Mouse (Mus musculus): ENCODE measurements around the gene 1700001O22Rik. TPM values are rescaled to one million over a fixed set of nuclear protein-coding genes. Genes with fewer than 3 reads are reported as not detected.

The 1700001O22Rik gene
- total and polyA plus RNA-seq, 3 experiments, result not detected

DNA sequence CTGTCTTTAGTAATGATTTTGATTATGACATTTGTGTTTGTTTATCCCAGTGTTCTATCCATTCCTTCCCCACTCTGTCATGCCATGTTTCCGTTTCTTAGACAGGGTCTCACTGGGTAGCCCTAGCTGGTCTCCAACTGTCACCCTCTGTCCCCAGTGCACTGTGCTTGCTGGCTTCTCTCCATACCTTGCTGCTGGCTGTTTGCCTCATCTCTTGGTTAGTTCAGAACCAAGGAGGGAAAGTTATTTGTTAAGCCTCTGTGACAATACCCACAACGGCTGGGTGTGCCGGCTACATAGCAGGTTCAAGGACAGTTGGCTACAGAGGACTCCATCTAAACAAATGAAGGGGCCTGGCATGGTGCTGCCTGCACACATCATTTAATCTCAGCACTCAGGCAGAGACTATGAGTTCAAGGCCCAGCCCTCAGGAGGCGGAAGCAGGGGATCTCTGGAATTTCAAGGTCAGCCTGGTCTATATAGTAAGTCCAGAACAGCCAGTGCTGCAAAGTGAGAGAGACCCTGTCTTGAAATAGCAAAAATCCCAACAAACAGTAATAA lies 55.8 kb downstream of the 1700001O22Rik start:
- TF ChIP-seq IRF4 (IDR thresholded peaks at IDR 0.05; ENCODE audit: low read depth, low read length) (no peak), POLR2AphosphoS2 (IDR thresholded peaks at IDR 0.05; ENCODE audit: low read depth, low read length) (no peak), NELFE (IDR thresholded peaks at IDR 0.05; ENCODE audit: low read depth, low read length) (no peak), SIN3A (IDR thresholded peaks at IDR 0.05; ENCODE audit: low read length) (no peak), ELF1 (IDR thresholded peaks at IDR 0.05; ENCODE audit: low read depth, low read length) (no peak), CHD1 (IDR thresholded peaks at IDR 0.05; ENCODE audit: low read depth, low read length) (no peak), SMC3 (IDR thresholded peaks at IDR 0.05; ENCODE audit: low read depth, low read length) (no peak), CHD2 (IDR thresholded peaks at IDR 0.05; ENCODE audit: low read length) (no peak), HCFC1 (IDR thresholded peaks at IDR 0.05; ENCODE audit: low read depth, low read length) (no peak), E2F4 (IDR thresholded peaks at IDR 0.05; ENCODE audit: insufficient replicate concordance, low read depth, low read length) (no peak)
- Histone ChIP-seq H3K4me3 (replicated peaks in 1 of 3; ENCODE audit: low read depth in 2 of 3, low read length in 2 of 3, poor library complexity in 1 of 3) (no peak overlapping the region), H3K27me3 (replicated peaks) (no peaks in the 10 kb centered on the region), H3K9me3 (replicated peaks; ENCODE audit: low read length) (peaks cover 9% of the 10 kb centered on the region), H3K27ac (ENCODE audit: insufficient read depth, low read depth) (no peak overlapping the region), H3K36me3 (replicated peaks in 1 of 2; ENCODE audit: control insufficient read depth in 1 of 2, insufficient read depth in 1 of 2, low read length in 1 of 2) (no peaks in the 10 kb centered on the region), H3K79me2 (replicated peaks; ENCODE audit: control insufficient read depth, extremely low read depth, insufficient read depth, poor library complexity, severe bottlenecking) (no peaks in the 10 kb centered on the region), H3K9ac (ENCODE audit: insufficient read depth, low read depth) (no peak overlapping the region), H3K4me1 (ENCODE audit: control insufficient read depth in 1 of 2, insufficient read depth in 2 of 2) (peaks cover 10 to 27% of the 10 kb centered on the region in 2 experiments), H3K4me2 (ENCODE audit: insufficient read depth, low read depth, poor library complexity, severe bottlenecking) (no peak overlapping the region)
- in situ Hi-C loops (cut with MboI; ENCODE audit: low pct_ligation_motif_present, low pct_unique_long_range_greater_than_20kb, low sequenced_read_pairs) (no loop called here), dilution Hi-C loops (cut with MboI; ENCODE audit: extremely low pct_ligation_motif_present, extremely low pct_unique_long_range_greater_than_20kb, low sequenced_read_pairs) (no loop called here)
- no peak for DNase-seq (ENCODE audit: extremely low read depth)

Other genes starting within 250 kb of the 1700001O22Rik start
- 0.51 TPM in 1 of 2 replicates, not detected in the other for gene Cstad, start 208.6 kb downstream of the 1700001O22Rik start, total RNA-seq (2012; rRNA removed)
- gene Cstad, start 208.6 kb downstream of the 1700001O22Rik start, total RNA-seq (2014; rRNA removed), result not detected in 2 replicates
- 0.29 TPM in 1 of 2 replicates, not detected in the other for gene Cstad, start 208.6 kb downstream of the 1700001O22Rik start, polyA plus RNA-seq (2012; ENCODE audit: insufficient read length, low read depth)
- 66.1 and 71.4 TPM in 2 replicates for gene Ntmt1, start 4.2 kb upstream of the 1700001O22Rik start, total RNA-seq (2012; rRNA removed)
- gene Ntmt1, start 4.2 kb upstream of the 1700001O22Rik start, total RNA-seq (2014; rRNA removed), result 50.4 and 51.4 TPM in 2 replicates
- 43.3 and 47.9 TPM in 2 replicates for gene Ntmt1, start 4.2 kb upstream of the 1700001O22Rik start, polyA plus RNA-seq (2012; ENCODE audit: insufficient read length, low read depth)
- 23.7 and 31.4 TPM in 2 replicates for gene Asb6, start 26.7 kb upstream of the 1700001O22Rik start, total RNA-seq (2012; rRNA removed)
- gene Asb6, start 26.7 kb upstream of the 1700001O22Rik start, total RNA-seq (2014; rRNA removed), result 21.9 and 22.6 TPM in 2 replicates
- gene Asb6, start 26.7 kb upstream of the 1700001O22Rik start, polyA plus RNA-seq (2012; ENCODE audit: insufficient read length, low read depth), result 30.0 and 31.1 TPM in 2 replicates
- gene Prrx2, start 31.3 kb upstream of the 1700001O22Rik start, total RNA-seq (2012; rRNA removed), result not detected in 2 replicates
- gene Prrx2, start 31.3 kb upstream of the 1700001O22Rik start, total RNA-seq (2014; rRNA removed), result not detected in 2 replicates
- gene Prrx2, start 31.3 kb upstream of the 1700001O22Rik start, polyA plus RNA-seq (2012; ENCODE audit: insufficient read length, low read depth), result not detected in 2 replicates
- 0.04 and 0.38 TPM in 2 replicates for gene Ptges, start 126.2 kb upstream of the 1700001O22Rik start, total RNA-seq (2012; rRNA removed)
- not detected in 2 replicates for gene Ptges, start 126.2 kb upstream of the 1700001O22Rik start, total RNA-seq (2014; rRNA removed)
- gene Ptges, start 126.2 kb upstream of the 1700001O22Rik start, polyA plus RNA-seq (2012; ENCODE audit: insufficient read length, low read depth), result 0.09 TPM in 1 of 2 replicates, not detected in the other
- gene Tor1b, start 149.3 kb upstream of the 1700001O22Rik start, total RNA-seq (2012; rRNA removed), result 25.3 and 31.8 TPM in 2 replicates
- 30.1 and 31.1 TPM in 2 replicates for gene Tor1b, start 149.3 kb upstream of the 1700001O22Rik start, total RNA-seq (2014; rRNA removed)
- gene Tor1b, start 149.3 kb upstream of the 1700001O22Rik start, polyA plus RNA-seq (2012; ENCODE audit: insufficient read length, low read depth), result 19.5 and 23.1 TPM in 2 replicates
- gene Tor1a, start 164.3 kb upstream of the 1700001O22Rik start, total RNA-seq (2012; rRNA removed), result 44.9 and 49.5 TPM in 2 replicates
- gene Tor1a, start 164.3 kb upstream of the 1700001O22Rik start, total RNA-seq (2014; rRNA removed), result 58.2 and 69.6 TPM in 2 replicates
- gene Tor1a, start 164.3 kb upstream of the 1700001O22Rik start, polyA plus RNA-seq (2012; ENCODE audit: insufficient read length, low read depth), result 35.0 and 45.6 TPM in 2 replicates
- gene BC005624, start 178.5 kb upstream of the 1700001O22Rik start, total RNA-seq (2012; rRNA removed), result 43.2 and 49.0 TPM in 2 replicates
- gene BC005624, start 178.5 kb upstream of the 1700001O22Rik start, total RNA-seq (2014; rRNA removed), result 40.5 and 43.4 TPM in 2 replicates
- 68.1 and 94.0 TPM in 2 replicates for gene BC005624, start 178.5 kb upstream of the 1700001O22Rik start, polyA plus RNA-seq (2012; ENCODE audit: insufficient read length, low read depth)
- 10.1 and 13.8 TPM in 2 replicates for gene Usp20, start 178.6 kb upstream of the 1700001O22Rik start, total RNA-seq (2012; rRNA removed)
- 2.5 and 3.4 TPM in 2 replicates for gene Usp20, start 178.6 kb upstream of the 1700001O22Rik start, total RNA-seq (2014; rRNA removed)
- gene Usp20, start 178.6 kb upstream of the 1700001O22Rik start, polyA plus RNA-seq (2012; ENCODE audit: insufficient read length, low read depth), result 11.0 and 12.0 TPM in 2 replicates

All from CH12.LX (cell line).